Mouse (Mus musculus): ENCODE measurements around the gene Ppm1n.
"Not testable (repeated sequence)": the region's sequence is repeated elsewhere in the genome, so short reads cannot be mapped to it uniquely, and the experiment has no call there.

Gene Ppm1n

GRCm38 (mm10) chr7:19281680-19282304 lies 1.9 kb upstream of the Ppm1n start:
- DNase-seq: not testable (repeated sequence)

GRCm38 (mm10) chr7:19279052-19279451 lies 812 bp downstream of the Ppm1n start:
- DNase-seq: no peak

DNA sequence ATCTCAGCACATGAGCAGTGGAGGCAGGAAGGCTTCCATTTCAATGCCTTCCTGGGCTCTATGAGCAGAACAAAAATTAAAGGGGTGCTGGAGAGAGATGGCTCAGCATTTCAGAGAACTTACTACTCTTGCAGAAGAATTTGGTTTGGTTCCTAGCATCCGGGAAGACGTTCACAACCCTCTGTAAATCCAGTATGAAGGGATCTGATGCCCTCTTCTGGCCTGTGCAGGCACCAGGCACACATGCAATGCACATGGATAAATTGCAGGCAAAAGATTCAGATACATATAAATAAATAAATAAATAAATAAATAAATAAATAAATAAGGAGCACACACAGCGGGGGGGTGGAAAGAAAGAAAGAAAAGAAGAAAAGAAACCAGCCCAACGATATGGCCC lies 3.6 kb downstream of the Ppm1n start:
- no peak for DNase-seq

DNA sequence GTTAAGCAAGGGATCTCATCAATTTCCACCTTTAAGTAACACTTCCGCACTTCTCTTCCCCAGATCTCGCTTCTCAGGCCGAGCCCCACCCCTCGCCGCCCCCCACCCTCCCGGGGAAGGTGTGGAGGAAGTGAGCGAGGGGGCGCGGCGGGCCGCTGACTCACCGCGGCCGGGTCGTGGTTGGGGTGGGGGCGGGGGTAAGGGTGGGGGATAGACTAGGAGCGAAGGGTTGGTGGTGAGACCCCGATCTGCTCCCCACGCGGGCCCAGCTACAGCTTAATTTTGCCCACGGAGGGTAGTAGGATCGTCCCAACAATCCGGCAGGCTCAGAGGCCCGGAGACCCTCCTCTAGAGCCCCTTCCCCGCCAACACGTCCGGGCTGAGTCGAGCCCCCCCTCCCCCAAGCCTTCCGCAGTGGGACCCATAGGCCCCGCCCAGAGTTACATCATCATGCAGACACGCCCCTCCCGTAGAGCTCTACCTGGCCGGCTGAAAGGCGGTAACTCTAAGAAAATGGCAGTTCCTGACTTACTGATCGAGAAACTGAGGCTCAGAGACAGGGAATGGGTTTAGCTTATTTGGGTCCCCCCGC lies 7.6 kb downstream of the Ppm1n start:
- peak; percentile 81 to 88 for DNase-seq

- DNase-seq: peak; percentile 77 to 81
These were observed 8.4 kb downstream of the Ppm1n start, which contains the start of gene Vasp for GRCm38 (mm10) chr7:19271238-19272172. Gene Vasp (minus strand): TSS chr7:19271817.

DNA sequence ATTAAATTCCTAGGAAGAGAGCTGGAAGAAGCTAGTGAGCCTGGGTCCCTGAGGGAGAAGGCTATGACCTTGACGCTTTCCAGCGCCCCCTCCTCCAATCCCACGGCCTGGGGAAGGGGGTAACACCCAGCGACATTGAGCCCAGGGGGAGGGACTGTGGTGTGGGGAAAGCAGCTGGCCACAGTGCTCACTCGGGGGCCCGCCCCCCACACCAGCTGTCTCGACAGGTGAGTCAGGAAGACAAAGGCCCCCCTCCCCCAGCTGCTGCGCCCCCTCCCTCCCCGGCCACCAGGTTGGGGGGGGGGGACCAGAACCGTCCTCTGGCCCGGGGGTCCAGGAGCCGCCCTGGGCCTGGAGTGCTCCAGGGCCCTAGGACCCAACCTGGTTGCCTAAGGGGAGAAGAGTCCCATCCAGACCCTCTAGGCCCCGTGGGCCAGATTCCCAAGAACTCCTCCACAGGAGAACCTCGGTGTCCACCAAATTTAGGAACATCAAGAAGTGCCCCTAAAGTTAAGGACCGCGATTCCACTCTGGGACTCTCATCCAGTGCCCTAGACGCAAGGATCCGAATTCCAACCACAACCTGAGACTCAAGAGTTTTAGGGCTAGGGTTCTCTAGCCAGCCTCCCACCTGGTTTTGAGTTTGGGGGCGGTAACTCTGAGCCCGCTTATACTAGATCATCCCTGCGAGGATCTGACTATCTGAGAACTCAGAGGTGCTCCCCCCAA lies 9.2 kb downstream of the Ppm1n start:
- DNase-seq: peak; percentile 45 to 49

- DNase-seq: peak; percentile 62 to 63
These were observed 10.0 kb downstream of the Ppm1n start for GRCm38 (mm10) chr7:19269721-19270441.

DNA sequence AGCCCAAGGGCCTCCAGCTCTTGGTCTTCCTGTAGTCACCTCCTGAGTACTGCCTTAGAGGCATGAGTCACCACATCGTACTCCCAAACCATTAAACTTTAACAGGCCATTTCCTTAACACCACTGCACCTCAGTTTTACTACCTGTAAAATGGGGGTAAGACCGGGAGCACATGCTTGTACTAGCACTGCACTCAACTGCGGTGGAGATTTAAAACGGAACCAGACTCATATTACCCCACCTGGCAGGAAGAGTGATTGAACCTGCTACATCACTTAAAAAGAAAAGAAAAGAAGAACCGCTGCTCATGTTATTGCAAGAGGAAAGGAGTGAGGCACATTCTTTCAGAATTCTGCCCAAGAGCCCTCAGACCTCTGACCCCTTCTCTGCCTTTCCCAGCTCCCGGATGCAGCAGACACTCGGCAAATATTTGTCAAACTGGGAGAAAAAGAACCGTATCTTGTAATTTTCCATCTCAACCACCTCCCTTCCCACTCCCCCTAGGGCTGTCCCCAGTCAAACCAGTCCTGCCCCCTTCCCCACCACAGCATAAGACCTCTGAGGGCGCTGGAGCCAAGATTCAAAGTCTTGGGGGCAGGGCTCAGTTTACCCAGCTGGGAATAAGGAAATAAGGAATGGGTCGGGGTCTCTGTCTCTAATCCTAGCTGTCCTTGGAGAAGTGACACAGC lies 10.7 kb downstream of the Ppm1n start:
- DNase-seq: no peak

DNA sequence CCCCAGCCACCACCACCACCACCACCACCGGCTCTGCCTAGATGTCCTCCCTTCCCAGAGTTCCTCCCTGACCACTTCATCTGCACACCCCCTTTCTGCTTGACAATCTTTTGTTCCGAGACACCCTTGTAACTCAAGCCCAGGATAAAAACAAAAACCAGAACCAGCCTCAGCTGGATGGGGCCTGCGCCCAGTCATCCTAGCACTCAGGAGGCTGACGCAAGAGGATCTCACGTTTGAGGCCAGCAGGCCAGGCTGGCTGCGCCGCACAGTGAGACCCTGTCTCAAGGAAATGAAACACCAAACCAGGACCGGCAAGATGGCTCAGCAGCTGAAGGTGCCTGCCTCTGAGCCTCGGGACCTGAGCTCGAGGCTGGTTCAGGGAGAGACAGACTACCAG lies 12.8 kb downstream of the Ppm1n start:
- no peak for DNase-seq

DNA sequence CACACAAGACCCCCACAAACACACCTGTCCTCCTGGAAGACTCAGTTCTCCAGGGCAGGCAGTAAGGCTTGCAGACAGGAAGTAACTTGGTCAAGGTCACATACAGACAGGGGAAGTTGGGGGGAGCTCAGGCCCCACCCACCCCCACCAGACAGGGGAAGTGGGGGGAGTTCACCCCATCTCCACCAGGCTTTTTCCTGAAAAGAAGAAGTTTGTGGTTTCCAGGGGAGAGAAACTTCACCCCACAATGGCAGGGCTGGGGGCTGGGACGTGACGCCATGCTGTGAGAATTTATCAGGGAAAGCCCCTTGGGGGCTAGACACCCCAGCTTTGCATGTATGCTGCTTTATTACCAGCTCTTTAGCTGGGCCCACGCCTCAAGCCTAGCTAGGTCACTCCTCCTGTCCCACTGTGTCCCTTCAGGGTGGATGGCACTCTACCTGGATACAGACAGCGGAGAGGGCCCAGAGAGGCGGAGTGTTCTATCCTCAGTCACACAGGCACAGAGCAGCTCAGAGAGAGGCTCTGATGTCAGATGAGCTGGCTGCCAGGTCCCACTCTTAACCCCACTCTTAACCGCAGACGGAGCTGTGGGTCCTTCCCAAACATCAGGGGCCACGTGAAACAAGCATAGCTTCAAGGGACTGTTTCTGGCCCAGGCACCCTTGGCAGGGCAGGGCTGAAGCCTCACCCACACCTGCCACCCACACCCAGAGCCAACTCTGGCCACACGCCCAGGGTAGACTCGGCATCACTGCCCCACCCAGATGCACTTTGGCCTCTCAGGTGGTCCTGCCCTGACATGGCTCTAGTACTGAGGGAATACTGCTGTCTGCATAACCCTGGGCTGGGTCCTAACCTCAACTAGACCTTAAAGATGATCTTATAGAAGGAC lies 13.7 kb downstream of the Ppm1n start:
- peak; percentile 72 to 79 for DNase-seq

DNA sequence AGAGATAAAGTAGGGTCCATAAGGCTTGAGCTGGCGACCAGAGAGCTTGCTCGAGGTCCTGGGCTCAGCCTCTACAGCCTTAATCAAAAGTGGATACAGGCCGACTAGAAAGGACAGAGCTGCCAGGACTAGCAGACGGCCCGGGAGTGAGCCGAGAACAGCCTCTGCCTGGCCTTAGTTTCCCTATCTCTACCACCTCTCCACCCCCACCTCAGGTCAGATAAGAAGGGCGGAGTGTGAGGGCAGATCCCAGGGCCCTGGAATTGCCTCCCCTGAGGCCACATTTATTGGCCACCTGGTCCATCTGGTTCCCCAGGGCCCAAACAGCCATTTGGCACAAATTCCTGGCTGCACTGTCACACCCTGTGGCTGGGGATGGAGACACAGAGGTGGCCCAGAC lies 14.7 kb downstream of the Ppm1n start:
- DNase-seq: no peak

- DNase-seq: no peak
These were observed 21.5 kb downstream of the Ppm1n start for GRCm38 (mm10) chr7:19258336-19258735.

DNA sequence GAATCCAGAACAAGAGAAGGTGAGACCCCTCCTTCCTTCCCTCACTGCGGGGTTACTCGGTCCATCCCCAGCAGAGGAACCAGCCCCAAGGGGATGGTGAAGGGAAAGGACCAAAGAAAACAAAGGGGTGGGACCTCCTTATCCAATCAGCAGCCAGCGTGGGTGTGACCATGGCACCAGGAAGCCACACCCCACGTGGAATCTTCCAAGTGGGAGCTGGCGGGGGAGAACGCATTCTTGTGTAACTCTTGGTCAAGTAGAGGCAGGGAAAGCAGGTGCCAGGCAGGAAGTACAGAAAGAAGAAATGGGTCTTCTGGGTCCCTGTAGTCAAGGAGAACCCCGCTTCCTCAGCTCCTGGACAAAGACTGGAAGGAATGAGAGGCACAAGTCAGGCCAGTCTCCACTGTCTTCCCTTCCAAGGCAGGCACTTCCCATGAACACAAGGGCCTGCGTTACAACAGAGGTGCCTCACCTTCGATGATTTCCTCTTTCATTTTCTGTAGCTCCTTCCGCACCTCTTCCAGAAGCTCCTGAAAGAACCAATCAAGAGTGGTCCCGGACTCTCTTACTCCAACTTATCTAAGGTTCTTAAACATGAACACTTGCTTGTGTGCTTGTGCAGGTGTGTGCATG lies 22.4 kb downstream of the Ppm1n start:
- no peak for DNase-seq

DNA sequence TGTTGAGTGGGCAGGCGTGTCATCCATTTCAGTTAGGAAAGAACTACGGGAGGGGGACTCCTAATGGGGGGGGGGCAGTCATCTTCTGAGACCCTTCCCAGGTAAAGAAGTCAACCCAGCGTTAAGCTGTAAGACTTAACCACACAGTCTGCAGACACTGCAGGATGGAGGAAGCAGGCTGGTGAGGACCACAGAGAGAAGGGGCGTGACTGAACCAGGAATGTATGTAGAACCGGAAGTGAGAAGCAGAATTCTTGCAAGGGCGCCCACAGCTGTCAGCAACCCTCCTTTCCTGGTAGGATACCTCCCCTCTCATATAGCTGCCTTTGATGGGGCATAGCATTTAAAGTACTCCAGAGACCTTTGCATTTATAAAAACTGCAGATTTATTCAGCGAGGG lies 23.3 kb downstream of the Ppm1n start:
- no peak for DNase-seq

DNA sequence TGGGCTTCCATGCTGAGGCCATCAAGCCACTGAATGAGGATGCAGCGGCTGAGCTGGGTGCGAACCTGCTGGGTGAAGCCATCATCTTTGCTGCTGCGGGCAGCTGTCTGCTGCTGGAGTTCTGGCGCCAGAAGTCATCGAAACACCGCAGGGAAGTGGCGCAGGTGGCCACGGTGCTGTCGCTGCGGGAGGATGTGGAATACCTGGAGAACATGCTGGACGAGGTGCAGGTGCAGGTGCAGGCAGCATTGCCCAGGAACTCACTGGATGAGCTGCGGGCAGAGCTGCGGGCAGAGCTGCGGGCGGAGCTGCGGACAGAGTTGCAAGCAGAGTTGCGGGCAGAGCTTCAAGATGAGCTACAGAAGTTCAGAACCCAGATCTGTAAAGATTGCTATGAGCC lies 24.5 kb downstream of the Ppm1n start:
- no peak for DNase-seq

GRCm38 (mm10) chr7:19253437-19253836 lies 26.4 kb downstream of the Ppm1n start:
- DNase-seq: no peak

GRCm38 (mm10) chr7:19252078-19252477 lies 27.8 kb downstream of the Ppm1n start:
- no peak for DNase-seq

GRCm38 (mm10) chr7:19247511-19247910 lies 32.4 kb downstream of the Ppm1n start:
- no peak for DNase-seq

DNA sequence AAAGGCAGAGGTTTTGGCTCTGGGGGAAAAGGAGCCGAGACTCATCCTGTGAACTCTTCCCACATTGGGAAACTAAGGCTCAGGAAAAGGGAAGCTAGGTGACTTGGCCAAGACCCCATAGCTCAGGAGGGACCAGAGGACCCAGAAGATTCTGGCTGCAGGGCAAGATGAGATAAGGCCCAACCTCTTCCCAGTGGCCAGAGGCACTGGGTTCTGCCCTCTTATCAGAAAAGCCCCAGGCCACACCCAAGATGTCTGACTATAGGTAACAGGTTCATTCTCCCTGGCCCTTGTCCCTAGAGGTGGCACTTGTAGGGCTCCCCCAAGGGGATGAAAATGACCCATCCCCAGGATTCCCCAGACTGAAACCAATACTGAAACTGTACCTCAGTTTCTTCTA lies 33.0 kb downstream of the Ppm1n start:
- no peak for DNase-seq

GRCm38 (mm10) chr7:19245083-19245482 lies 34.8 kb downstream of the Ppm1n start:
- DNase-seq: no peak
